Mouse (Mus musculus): ENCODE measurements around the gene C130074G19Rik. TPM values are rescaled to one million over a fixed set of nuclear protein-coding genes. Genes with fewer than 3 reads are reported as not detected.

The C130074G19Rik gene
- polyA plus RNA-seq, 2 experiments: 1.8 to 9.7 TPM

DNA sequence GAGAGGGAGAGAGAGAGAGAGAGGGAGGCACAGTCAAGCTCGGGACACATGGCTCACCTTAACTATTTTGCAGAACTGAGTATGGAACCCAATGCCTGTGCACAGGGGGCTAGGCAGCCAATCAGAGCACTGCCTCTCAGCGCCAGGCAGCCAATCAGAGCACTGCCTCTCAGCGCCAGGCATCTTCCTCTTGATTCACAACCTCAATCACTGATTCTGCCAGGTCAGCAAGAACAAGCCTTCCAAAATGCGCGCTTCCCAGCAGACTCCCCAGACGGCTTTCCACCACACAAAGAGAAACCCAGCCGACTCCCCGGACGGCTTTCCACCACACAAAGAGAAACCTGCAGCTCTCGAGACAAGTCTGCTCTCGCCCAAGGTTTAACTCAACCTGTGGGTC is 60.3 kb downstream of the C130074G19Rik start:
- peak overlapping the region; percentile 34; the same call in 1 of the 2 replicates for H3K4me2 ChIP-seq (replicated peaks; ENCODE audit: low read depth, low read length, severe bottlenecking)
- ATAC-seq (ENCODE audit: low FRiP score, low read depth) (peak; percentile 52; the same call in 1 of the 2 replicates), DNase-seq (ENCODE audit: low spot score) (peak; percentile 64)
- no peaks in the 10 kb centered on the region for H3K27me3 ChIP-seq (ENCODE audit: control insufficient read depth, insufficient read depth, low read length)
- H3K36me3 ChIP-seq (ENCODE audit: control insufficient read depth, insufficient read depth, low read length): peaks cover 36% of the 10 kb centered on the region
- 12% methylated on average over 11 of the region's 11 CpGs for WGBS
- H3K4me1 ChIP-seq (ENCODE audit: control insufficient read depth, insufficient read depth, low read length): peaks cover 13% of the 10 kb centered on the region; the same call in 1 of the 2 replicates
- H3K9ac ChIP-seq (ENCODE audit: low read depth, low read length, severe bottlenecking): peak overlapping the region; percentile 34; the same call in 1 of the 2 replicates
- H3K4me3 ChIP-seq (replicated peaks; ENCODE audit: low read length): 0 out of 2 replicates have a peak overlapping the region, but pooled peaks have one; percentile 8
- no peak for TF ChIP-seq POLR2A (IDR thresholded peaks at IDR 0.05; ENCODE audit: borderline replicate concordance, extremely low read depth, insufficient read depth, insufficient read length)
- no peak overlapping the region for H3K27ac ChIP-seq (replicated peaks; ENCODE audit: low read depth, low read length)
- H3K9me3 ChIP-seq (ENCODE audit: control insufficient read depth, low read length): no peaks in the 10 kb centered on the region

MicroRNAs within 50 kb of the gene (microRNA counts, 519-probe panel; counts per million panel counts)
- microRNA mmu-miR-1981: 3,523 counts per million, percentile 70 among the panel's probes with 10 or more counts

Small RNAs within 50 kb of the gene (microRNA-seq; reads per million reads assigned to microRNA genes)
- 69.8 reads per million, percentile 41 among the genes with 10 or more reads in this experiment for gene Mir1981

Other genes starting within 250 kb of the C130074G19Rik start
- gene Hlx, start 150.6 kb downstream of the C130074G19Rik start, polyA plus RNA-seq (2012; rRNA removed): 16.2 and 24.4 TPM in 2 replicates
- 21.8 and 23.7 TPM in 2 replicates for gene Hlx, start 150.6 kb downstream of the C130074G19Rik start, polyA plus RNA-seq (2014; fragmentation: Nextera tagmentation; extraction: Ambion mirVana)
- gene Marc1, start 71.9 kb downstream of the C130074G19Rik start, polyA plus RNA-seq (2012; rRNA removed): 0.13 and 0.15 TPM in 2 replicates
- 0.11 TPM in 1 of 2 replicates, not detected in the other for gene Marc1, start 71.9 kb downstream of the C130074G19Rik start, polyA plus RNA-seq (2014; fragmentation: Nextera tagmentation; extraction: Ambion mirVana)
- gene Marc2, start 36.8 kb downstream of the C130074G19Rik start, polyA plus RNA-seq (2012; rRNA removed): 59.9 and 68.7 TPM in 2 replicates
- 232 and 239 TPM in 2 replicates for gene Marc2, start 36.8 kb downstream of the C130074G19Rik start, polyA plus RNA-seq (2014; fragmentation: Nextera tagmentation; extraction: Ambion mirVana)
- gene Mark1, start 116.4 kb upstream of the C130074G19Rik start, polyA plus RNA-seq (2012; rRNA removed): 16.8 and 17.5 TPM in 2 replicates
- 3.6 and 4.7 TPM in 2 replicates for gene Mark1, start 116.4 kb upstream of the C130074G19Rik start, polyA plus RNA-seq (2014; fragmentation: Nextera tagmentation; extraction: Ambion mirVana)